Mouse (Mus musculus) gastrocnemius, postnatal 10 days (tissue): ENCODE measurements around the gene Wasf2. TPM values are rescaled to one million over a fixed set of nuclear protein-coding genes. Genes with fewer than 3 reads are reported as not detected.
A peak's percentile ranks its signal among the peaks of the same experiment; 100 is the strongest.

Experiments
- DNase-seq: peaks from one replicate; pipeline ENCODE4 v3.0.0; 2021; ENCODE audit warnings: mixed read lengths
- total RNA-seq, 2 experiments: library from RNA; stranded (reverse); gene quantifications; 2 replicates each; pipeline ENCODE4 v1.2.3; 2021

Wasf2 gene
- total RNA-seq, 2 experiments from 2014 or later: 73.1 to 88.7 TPM

DNA sequence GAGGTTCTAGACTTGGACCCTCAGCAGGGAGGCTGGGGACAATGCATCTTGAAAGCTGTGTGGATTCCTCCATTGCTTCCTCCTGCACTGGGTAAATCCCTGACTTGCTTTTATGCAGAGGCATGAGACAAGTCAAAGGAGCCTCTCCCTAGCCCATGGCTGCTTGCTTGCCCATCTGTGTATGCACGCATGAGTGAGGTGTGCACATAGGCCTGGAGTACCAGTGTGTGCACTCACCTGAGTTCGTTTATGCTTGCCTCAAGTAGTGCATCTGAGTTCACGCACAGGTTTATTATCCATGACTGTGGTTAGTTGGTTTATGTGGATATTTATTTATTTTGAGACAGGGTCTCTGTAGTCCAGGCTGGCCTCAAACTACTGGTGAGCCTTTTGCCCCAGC lies 71.9 kb downstream of the Wasf2 start:
- DNase-seq: no peak

DNA sequence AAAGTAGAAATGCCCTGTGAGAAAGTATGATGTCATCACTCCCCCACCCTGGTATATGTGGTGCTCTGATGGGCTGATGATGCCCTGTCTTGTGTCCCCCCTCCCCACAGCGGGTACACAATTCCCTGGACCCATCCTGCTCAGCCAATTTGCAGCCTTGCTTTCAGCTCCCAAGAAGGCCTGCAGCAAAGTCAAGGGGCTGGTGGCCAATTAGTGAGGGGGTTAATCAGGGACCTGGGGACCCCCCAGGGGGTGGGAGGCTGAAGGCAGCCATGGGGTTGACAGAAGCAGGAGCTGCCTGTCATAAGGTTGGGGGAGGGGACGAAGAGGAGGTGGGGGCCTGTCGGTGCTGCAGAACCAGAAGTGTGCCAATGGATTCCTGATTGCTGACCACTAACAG lies 73.3 kb downstream of the Wasf2 start:
- DNase-seq: no peak

DNA sequence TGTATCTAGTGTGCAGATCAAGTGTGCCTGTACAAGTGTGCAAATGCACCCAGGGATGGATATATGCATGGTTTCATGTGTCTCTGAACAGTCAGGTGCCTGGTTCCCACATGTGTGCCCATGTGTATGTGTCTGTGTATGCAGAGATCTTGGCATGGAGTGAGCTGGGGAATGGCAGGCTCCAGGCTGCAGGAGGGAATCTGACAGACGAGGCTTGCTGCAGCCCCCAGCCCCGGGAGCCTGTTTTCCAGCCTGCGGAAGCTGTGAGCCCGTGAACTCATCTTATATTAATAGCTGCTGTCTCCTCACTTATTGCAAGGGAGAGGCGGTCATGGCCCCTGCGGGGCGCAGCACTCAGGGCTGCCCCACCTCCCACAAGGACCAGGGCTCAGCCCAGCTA lies 74.1 kb downstream of the Wasf2 start:
- no peak for DNase-seq

DNA sequence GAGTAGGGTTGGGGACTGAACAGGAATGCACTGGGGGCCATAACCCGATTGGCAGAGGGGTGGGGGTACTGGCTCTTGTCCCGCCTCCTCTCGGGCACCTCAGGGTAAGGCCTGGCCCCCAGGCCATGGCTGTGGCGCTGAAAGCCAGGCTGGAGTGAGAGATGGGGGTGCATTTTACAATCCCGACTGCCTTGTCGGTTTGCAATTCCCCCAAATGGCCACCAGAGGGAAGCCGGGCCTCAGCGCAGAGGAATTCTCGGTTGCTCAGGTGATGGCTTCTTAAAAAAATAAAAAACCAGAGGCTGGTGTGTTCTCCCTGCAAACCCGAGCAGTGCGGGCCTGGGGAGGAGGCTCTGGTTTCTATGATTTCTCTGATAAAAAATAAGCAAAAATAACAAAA lies 79.1 kb downstream of the Wasf2 start:
- DNase-seq: no peak

DNA sequence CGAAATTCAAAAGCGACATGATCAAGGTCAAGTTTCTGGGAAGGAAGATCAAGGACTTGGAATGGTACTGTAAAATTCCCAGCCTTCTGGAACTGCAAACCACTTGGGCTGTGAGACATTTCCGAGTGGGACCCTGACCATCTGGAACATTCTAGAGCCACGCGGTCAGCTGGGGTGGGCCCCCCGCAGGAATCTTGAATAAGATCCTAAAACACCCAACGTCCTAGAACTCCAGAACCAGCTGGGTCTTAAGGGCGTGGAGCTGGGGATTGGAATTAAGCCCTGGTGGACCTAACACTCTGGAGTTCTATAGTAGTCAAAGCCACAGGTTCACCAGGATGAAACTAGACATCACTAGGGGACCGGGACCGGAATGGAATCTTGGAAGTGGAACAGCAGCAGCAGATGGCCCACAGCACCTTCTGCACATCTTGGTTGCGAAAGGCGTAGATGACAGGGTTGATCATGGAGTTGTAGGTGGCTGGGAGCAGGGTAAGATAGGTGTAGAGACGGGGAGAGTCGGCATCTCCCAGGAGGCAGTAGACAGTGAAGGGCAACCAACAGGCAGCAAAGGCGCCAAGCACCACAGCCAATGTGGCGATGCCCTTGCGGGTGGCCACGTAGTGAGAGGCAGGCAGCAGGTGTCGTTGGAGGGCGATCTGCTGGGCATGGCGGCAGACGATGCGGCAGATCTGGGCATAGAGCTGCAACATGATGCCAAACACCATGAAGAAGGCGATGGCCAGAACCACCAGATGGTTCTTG lies 79.9 kb downstream of the Wasf2 start:
- DNase-seq: no peak

DNA sequence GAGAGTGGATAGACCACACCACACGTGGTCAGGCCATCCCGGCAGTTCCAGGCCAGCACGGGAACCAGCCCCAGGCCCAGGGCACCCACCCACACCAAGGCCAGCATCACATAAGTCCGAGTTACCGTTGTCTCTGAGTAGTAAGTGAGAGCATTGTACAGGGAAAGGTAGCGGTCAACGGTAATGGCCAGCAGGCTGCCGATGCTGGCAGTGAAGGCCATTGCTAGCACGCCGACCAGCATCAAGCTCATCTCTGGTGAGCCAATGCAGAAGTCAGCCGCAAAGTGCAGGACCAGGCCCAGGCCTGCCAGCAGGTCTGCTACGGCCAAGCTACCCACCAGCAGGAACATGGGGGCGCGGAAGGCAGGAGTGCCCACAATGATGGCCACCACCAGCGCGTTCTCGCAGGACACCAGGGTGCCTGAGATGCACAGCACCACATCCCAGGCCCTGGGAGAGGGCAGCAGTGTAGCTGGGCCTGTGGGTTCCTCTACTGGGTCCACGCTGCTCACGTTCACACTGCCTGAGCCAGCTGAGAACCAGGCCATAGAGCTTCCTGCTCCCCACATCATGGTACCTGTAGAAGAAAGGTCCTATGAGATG lies 80.6 kb downstream of the Wasf2 start:
- DNase-seq: no peak

DNA sequence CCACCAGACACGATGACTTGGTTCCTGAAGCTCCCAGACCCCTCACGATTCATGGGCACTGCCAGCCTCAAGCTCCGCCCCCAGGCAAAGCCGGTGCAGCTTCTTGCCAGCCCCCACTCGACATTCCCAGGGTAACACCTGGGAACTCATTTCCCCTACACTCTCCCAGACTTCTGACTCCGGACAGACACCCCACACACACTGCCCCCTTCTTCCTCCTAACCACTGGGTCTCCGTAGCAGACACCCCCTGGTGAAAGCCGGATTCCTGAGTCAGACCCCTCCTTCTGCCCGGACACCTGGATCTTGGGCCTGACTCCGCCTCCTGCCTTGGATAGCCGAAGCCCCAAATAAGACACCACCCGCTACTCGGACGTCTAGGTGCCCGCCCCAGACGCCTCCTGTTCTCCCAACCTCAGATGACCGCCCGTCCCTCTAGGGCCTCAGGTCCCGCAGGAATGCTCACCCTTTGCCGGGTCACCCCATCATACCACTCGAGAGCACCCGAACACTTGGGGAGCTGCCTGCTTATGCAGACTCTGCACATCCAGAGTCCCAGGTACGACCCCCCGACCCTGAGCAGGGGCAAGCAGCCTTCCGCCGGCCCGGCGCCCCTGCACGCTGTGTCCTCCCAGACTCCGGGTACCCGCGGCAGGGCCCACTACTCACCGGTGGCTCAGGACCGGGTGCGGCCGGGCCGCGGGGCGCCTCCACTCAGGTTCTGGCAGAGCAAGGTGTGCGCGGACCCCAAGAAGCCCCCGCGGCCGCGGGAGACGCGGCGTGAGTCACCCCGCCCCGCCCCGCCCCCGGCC lies 81.7 kb downstream of the Wasf2 start, which contains the start of the genes Cd164l2 and Gpr3:
TSS of gene Cd164l2 (plus strand) at position 381 of the 811 bp plus-strand sequence.
TSS of gene Gpr3 (minus strand) at position 786 of the 811 bp plus-strand sequence.
- DNase-seq: no peak

DNA sequence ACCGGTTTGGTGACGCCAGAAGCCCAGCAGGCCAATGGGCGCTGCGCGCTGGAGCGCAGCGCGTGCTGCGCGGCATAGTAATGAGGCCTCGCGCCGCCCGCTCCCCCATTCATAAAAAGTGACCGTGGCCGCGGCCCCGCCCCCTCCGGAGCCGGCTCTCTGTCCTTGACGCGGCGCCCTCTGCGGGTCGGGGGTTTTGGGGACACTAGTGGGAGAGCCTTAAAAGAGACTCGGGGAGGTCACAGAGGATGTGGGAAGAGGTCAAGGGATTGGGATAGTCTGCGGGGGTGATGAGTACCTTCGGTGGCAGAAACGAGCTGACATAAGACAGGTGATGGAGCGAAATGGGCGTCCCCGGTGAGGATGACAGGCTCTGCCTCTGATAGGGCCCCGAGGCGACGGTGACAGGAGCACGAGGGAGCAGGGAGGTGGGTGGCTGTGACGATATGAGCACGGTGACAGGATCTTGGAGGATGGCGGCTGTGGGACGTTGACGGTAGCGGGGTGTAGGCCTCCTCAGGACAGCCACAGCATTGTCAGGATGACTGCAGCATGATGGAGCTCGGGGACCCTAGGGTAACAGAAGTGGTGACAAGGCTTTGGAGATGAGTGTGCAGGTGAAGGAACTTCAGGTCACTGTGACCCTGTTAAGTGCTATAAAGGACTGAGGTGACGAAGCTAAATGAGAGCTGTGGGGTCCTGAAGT lies 82.4 kb downstream of the Wasf2 start:
- peak; percentile 79 for DNase-seq

DNA sequence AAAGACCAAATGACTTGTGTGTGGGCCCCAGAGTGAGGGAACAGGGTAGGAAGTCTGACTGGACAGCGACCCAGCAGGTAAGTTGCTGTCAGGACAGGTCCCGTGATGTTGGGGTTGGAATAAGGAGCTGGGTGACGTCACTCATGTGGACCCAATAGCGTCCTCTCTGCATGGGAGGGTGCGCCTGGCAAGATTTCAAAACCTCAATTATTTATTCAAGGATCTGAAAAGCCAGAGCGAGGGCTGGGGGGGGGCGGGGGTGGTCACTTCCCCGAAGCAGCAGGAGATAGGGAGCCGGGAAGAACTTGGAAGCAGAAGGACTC lies 82.9 kb downstream of the Wasf2 start:
- DNase-seq: no peak

DNA sequence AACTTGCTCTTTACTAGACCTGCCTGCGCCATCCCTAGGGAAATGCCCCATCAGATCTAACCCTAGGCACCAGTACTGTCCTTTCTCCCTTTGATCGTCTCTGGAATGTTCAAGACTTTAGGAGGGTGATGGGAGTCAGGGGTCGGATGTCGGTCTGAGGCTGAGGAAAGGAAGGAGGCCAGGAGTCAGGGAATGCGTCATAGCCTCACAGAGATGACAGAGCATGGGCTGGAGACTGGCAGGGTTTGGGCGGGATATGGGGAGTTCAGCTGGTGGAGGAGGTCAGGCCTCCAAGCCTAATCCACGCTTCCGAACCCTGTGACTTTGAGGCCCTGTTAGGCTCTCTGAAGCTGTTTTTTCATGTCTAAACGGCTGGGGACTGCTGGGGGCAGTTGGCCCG lies 83.4 kb downstream of the Wasf2 start:
- DNase-seq: no peak

DNA sequence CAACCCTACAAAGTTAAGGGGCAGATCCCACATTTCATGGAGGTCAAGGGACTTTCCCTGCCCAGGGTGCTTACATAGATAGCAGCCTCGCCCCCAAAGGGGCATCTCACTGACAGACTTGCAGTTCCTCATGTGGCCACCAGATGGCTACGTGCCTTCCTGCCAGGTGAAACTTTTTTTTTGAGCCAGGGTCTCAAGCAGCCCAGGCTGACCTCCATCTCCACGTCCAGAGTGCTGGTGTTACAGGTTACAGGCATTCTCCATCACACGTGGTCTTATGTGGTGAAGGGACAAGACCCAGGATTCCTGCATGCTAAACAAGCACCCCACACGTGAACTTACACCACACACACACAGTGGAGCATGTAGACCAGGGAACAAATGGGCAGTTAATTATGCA lies 87.3 kb downstream of the Wasf2 start:
- DNase-seq: peak; percentile 68

DNA sequence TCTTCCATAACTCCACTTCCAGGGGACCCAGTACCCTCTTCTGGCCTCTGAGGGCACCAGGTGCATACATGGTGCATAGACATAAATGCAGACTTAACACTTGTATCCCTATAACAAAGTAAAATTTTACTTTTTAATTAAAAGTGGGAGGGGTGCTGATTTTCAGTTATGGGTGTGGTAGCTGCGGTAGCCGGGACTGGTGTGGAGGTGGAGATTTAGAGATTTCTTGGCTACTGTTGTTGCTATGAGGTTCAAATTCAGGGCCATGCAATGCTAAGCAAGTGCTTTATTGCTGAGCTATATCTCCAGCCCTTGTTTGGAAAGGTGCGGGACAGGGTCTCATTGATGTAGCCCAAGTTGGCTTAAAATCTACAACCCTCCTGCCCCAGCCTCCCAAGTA lies 88.4 kb downstream of the Wasf2 start:
- DNase-seq: no peak

DNA sequence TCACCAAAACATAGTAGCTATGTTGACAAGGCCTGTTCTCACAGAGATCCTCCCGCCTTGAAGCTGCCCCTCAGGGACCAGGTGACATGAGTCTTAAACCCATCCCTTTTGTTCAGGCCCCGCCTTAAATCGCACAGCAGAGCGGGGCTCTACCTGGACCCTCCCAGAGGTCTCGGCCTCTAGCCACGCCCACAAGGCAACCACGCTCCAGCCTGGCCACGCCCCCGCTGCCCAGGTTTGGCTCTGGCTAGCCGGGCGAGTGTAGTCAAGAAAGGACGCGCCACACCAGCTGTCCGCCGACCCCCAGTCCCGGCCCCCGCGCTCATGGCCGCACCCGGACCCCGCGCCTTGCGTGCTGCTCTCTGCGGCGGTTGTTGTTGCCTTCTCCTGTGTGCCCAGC lies 90.4 kb downstream of the Wasf2 start:
- DNase-seq: no peak

DNA sequence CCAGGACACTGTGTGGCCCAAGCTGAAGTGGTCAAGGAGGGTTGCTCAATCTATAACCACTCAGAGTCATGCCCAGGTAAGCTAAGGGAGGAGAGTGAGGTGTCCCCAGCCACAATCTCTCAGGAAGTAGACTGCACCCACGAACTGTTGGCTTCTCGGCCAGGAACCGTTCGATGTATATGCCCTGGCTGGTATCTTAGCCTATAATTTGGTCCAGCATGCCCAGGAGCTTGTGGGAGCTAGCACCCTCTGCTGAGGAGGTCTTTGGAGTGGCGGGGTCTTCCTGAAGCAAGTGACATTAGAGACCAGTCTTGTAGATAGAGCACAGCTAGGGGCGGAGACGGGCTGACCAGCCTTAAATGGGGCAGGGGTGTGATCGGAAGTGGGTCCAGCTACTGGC lies 91.4 kb downstream of the Wasf2 start:
- no peak for DNase-seq

DNA sequence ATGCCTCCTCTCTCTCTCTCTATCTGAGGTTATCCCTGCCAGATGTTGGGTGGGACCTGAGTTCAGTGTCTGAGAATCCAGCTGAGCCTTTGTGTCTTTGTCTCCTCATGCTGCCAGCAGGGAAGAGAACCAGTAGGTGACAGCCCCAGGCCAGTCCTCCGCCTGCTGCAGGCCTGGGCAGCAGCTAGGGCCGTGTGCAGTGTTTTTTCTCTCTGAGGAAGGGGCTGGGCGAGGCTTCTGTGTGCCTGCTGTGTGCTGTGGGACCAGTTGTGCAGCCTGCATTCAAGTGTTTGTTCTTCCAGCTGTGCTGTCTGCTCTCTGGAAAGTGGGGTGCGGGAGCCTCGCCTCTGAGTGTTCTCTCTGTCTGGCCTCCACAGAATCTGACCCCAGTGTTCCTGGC lies 93.6 kb downstream of the Wasf2 start:
- DNase-seq: no peak

DNA sequence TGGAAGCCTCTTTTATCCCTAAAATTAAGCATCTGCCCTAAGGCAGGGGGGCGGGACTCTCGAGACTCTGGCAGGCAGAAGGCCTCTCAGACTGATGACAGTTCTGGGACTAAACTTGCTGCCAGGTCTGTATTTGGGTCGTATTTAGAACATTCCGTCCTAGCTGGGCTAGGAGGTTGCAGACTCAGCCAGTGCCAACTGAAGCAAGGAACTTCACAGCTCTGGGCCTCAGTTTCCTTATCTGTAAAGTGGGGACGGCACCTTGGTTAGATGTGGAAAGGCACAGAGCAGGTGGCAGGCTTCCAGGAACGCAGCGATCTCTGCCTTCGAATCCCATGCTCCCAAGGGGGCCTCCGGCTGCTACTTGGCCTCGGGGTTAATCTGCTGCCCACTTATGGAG lies 95.8 kb downstream of the Wasf2 start:
- DNase-seq: no peak

DNA sequence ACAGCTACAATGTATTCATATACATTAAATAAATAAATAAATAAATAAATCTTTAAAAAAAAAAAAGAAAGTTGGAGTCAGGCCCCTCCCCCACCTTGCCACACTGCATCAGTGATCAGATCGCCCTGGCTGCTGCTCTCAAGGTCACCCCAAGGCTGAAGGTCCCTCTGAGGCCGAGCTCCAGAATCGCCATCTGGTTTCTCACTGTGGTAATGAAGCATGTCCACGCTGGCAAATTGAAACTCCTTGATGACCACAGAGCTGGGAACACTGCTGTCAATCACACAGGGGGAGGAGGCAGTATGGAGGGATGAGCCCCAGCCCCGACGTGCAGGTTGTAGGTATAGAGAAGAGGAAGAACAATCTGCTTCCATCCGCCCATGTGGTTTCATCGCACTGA lies 97.3 kb downstream of the Wasf2 start:
- DNase-seq: no peak

DNA sequence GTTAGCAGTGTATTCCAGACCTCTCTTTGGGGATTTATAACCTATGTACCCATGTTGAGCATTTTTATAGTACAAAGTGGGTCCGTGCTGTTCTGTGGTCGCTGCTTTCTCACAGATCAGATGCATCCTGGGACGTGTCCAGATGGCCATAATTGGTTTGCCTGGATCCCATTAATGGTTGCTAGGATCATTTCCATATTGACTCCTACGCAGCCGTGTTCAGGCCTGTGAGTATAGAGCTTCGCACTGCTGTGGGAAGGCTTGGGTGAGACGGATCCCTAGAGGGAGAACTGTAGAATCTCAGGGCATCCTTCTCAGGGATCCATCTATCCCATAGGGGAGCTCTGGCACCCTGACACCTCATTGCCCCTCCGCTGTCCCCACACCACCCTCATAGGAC lies 99.3 kb downstream of the Wasf2 start:
- DNase-seq: no peak

DNA sequence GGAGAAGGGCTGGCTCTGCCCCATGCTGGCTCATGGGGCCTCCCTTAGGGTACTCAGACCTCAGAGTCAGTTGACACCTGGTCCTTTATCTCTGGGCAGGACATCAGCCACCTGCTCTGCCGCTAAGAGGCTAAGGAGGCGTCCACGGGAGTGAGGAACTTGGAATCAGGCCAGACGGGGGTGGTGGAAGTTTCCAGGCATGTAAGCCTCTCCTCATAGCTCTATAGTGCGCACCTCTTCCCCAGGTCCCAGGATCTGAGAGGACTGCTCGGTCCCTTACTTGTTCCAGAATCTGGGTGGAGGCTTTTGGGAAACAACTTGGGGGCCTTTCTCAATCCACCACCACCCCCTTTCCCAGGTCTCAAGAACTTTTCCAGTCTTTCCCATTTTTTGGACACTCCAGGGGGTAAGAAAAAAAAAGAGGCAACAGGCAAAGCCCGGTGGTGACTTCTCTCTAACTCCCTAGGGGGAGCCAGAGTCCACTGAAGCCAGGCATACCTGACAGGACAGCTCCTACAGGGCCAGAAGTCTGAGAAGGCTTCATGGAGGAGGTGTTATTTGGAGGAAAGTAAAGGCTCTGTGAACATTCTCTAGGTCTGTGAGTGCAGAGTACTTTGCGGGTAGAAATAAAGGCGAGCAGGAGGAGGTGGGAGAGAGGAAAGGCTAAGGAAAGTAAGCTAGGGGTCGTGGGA lies 103.1 kb downstream of the Wasf2 start:
- DNase-seq: no peak

DNA sequence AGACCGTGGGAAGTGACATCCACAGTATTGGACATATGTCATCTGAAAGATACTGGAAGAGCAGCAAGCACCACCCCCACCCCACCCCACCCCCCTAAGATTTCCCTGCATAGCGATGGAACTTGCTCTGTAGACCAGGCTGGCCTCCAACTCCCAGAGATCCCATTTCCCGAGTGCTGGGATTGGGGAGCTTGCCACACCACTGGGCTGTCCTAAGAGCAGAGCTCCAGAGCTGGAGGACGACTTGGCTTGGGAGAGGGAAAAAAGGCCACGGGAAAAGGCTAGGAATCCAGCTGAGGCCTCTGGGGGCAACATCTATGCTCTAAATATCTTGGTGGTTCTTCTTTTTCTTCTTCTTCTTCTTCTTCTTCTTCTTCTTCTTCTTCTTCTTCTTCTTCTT lies 104.5 kb downstream of the Wasf2 start:
- no peak for DNase-seq

DNA sequence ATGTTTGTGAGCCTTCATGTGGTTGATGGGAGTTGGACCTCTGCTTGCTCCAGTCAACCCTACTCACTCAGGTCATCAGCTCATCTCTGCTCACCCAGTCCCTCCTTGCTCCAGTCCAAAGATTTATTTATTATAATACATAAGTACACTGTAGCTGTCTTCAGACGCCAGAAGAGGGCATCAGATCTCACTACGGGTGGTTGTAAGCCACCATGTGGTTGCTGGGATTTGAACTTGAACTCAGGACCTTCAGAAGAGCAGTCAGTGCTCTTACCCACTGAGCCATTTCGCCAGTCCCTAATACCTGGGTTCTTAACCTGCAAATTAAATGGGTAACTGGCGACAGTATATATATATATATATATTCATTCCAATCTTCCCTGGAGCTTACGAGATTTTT lies 105.1 kb downstream of the Wasf2 start:
- DNase-seq: no peak

DNA sequence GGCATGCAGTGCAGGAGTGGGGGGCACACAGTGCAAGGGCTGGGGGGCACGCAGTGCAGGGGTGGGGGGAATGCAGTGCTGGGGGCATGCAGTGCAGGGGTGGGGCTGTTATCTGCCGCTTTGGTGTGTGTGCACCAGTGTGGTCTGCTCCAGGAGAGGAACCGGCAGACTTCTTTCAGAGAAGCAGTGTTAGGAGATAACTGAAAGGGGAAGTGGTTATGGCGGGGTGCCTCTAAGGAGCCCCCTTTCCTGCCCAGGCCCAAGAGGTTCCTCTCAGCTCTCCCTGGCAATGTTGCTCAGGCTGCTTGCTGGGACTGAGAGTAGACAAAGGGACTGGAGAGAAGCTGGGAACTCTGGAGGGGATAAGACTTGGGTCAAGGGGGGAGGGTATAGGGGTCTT lies 107.6 kb downstream of the Wasf2 start:
- DNase-seq: no peak
